Mouse (Mus musculus) embryo, embryonic 10 days (tissue): ENCODE results near the gene Spout1.

Source experiments
- DNase-seq: peaks from one replicate; pipeline ENCODE4 v3.0.0-alpha.2; 2015; ENCODE audit warnings: low spot score

Spout1 gene

GRCm38 (mm10) chr2:30177700-30178675, at the start of gene Spout1:
Spout1 (minus strand) TSS chr2:30178459.
- peak; percentile 99 for DNase-seq

DNA sequence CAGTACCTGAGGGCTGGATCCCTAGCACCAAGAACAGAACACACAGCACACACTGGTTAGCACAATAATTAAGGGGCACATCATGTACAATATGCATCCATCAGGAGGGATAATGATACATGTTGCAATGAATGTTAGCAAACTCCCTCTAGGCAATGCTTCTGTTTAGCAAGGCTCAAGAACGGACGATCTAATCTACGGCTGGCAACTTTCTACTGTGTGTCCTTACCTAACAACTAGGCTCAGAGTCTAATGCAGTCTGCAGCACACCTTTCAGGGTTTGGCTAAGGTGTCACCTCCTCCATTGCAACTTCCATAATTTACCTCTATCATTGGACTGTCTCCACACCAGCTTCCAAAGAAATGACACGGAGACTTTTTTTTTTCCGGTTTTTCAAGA, 38.0 kb upstream of the Spout1 start:
- DNase-seq = no peak

- no peak for DNase-seq
Observed at GRCm38 (mm10) chr2:30215493-30215892, 37.2 kb upstream of the Spout1 start.

- no peak for DNase-seq
Observed at GRCm38 (mm10) chr2:30214745-30215144, 36.5 kb upstream of the Spout1 start.

DNA sequence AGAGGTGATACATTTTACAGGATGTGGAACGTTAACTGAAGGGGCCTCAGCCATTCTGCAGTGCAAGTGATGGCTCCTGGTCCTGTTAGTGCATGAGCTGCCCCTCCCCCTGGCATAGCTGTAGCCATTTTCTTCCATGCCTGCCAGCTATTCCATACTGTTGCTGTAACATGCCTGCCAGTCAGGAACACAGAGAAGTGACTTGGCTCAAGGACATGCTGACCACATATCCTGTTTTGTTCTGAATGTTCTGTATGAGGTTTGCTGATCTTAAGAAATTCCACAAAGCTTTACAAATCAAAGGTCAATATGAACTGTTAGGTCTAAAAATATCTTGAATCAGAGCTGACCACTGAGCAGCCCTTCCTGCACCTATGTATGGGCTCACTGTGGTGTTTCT, 34.7 kb upstream of the Spout1 start:
- DNase-seq = no peak

DNA sequence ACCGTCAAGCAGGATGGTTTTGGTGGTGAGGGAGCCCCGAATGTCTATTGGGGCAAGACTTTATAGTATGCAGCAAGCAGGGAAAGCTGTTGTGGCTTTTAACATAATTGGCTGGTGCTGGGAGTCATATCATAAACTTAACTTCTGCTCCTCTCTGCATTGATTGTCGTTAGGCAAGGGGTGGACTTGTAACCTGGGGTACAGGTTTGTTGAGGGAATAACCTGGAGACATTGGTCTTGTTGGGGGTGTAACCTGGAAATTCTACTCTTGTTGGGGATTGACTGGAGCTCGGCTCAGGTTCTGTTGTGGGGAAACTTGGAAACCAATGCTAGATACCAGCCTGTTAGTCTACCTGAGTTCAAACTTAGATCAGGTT, 33.9 kb upstream of the Spout1 start:
- no peak for DNase-seq

GRCm38 (mm10) chr2:30211408-30212168, 33.3 kb upstream of the Spout1 start:
- no peak for DNase-seq

GRCm38 (mm10) chr2:30207886-30208285, 29.6 kb upstream of the Spout1 start:
- no peak for DNase-seq

DNA sequence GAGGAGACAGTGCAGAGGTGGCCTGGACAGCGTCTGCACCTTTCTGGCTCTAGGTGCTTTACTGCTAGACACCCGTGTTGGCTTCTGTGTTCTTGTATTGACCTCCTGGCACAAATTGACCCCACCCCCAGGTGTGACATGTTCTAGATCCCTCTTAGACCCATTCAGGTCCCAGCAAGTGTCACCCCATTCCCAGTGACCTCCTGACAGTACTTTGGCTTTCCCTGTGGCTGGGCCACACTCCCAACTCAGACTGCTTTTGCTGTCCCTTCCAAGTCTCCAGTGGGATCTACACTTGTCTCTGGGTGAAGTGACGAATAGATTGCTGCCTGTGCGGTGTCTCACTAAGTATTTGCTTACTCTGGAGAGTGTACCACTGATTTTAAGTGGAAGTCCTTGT, 29.1 kb upstream of the Spout1 start:
- no peak for DNase-seq

DNA sequence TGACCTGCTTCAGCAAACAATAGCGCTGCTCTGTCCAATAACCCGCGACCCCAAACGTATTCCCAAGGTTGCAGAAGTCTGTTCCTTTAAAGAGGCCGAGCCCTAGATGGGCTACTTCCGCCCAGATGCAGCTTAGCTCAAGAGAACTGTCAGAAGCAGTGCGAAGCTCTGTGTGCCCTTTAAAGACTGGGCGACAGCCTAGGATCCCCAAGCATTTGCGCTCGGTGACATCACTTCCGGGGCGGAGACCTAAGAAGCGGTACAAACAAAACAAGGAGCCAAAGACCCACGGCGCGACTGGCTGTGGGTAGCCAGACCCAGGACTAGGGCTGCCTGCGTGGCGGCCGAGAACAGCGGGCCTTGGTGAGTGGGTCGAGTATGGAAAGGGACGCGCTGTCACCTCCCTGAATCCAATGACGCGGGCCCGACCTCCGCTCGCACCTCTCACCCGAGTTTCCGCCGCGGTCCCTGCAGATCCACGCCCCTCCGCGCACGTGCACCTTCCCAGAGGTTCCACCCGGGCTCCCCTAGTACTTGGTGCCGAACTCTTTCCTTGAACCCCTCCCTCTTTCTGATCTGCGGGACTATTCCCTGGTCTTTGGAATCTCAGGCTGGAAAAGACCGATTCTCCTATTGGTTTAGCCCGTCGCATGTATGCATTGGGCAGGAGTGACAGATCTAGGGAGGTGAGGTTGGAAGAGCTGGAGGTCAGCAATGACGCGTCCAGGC, 27.5 kb upstream of the Spout1 start, which contains the start of gene Kyat1:
Gene Kyat1 (minus strand): TSS at position 219 of the 729 bp plus-strand sequence.
- DNase-seq = peak; percentile 98

DNA sequence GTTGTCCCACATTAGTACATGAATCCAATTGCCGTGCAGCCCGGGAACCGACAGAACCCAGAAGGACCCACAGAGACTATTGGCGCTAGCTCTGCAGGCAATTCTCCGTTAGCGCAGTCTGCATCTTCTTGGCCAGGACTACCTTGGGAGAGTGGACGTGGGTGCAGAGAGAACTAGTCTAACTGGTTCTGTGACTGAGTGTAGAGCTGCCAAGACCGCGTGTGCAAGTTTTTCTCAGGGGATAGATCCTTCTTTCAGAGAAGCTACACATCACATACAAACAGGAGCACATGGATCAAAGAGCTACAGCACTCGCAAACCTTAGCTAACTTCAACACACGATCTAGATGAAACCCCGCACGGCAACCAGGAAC, 27.0 kb upstream of the Spout1 start:
- peak; percentile 36 for DNase-seq

GRCm38 (mm10) chr2:30203439-30203838, 25.2 kb upstream of the Spout1 start:
- DNase-seq = peak; percentile 47

GRCm38 (mm10) chr2:30200388-30200925, 22.2 kb upstream of the Spout1 start:
- no peak for DNase-seq

GRCm38 (mm10) chr2:30199984-30200383, 21.7 kb upstream of the Spout1 start:
- no peak for DNase-seq

DNA sequence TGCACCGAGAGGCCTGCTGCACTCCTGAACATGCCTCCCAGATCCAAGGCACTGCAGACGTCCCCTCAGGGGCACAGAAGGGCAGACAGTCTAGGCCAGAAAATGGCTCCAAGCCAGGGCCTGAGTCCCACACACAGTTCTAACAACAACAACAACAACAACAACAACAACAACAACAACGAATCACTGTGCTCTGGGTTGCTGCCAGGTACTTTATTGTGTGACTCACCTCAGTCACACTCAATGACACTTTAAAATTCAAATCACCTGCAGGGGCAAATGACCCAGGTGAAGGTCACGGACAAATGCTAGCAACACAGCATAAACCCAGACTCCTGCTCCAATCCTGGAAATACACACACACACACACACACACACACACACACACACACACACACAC, 19.8 kb upstream of the Spout1 start:
- no peak for DNase-seq

GRCm38 (mm10) chr2:30194656-30195055, 16.4 kb upstream of the Spout1 start:
- DNase-seq = no peak

GRCm38 (mm10) chr2:30191790-30192580, 13.7 kb upstream of the Spout1 start:
- no peak for DNase-seq

GRCm38 (mm10) chr2:30185681-30186080, 7.4 kb upstream of the Spout1 start:
- no peak for DNase-seq

GRCm38 (mm10) chr2:30185276-30185675, 7.0 kb upstream of the Spout1 start:
- DNase-seq = no peak

DNA sequence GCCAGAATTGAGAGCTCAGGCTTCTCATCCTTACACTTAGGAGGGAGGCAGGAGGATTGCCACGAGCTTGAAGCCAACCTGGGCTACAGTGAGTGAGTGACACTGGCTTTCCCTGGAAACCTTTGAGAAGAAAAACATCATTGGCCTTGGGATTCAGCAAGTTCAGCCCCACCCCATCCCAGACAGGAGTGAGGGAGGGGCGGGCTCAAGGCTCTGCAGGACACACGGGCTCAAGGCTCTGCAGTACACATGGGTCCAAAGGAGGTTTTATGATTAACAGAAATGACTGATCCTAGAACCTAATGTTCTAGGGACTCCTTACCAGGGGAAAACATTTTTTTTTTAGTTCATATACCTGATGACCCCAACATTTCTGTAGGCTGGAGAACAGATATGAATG, 5.5 kb upstream of the Spout1 start:
- DNase-seq = no peak

DNA sequence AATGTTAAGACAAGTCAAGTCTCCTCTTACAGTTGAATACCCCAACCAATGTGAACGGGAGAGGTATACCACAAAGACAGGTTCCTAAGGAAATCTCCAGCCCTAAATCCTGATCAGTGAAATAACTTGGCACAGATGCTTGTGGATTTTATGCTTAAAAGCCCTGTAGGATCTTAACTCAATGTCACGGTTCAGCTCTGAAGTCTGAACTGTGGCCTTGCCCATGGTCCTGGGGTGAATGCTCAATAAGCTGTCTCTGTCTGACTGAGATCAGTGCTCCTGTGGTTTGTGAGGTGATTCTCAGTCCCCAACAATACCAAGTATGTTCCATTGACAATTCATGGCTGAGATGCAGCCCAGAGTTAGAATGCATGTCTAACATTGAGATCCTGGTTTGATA, 4.2 kb upstream of the Spout1 start:
- no peak for DNase-seq
